Mouse (Mus musculus): ENCODE measurements around the gene Sugct.
"Not testable (repeated sequence)": the region's sequence is repeated elsewhere in the genome, so short reads cannot be mapped to it uniquely, and the experiment has no call there.

The Sugct gene

DNA sequence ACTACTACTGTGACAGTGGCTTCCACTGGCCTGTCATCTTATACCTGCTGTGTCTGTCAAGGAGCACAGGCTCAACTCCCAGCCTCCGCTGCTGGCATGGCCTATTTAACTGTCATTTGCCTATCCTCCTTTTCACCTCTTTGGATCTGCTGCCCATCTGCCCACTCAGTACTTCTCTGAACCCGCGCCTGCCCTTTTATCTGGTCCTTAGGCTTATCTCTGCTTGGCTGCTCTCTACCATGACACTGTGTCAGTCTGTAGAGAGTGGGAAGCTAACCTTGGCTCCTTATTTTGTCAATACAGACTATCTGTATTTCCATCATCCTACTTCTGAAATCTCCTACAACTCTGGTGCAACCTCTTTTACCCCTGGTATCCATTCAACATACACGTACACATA is 793.9 kb downstream of the Sugct start:
- no peak for DNase-seq (ENCODE audit: low spot score)

DNA sequence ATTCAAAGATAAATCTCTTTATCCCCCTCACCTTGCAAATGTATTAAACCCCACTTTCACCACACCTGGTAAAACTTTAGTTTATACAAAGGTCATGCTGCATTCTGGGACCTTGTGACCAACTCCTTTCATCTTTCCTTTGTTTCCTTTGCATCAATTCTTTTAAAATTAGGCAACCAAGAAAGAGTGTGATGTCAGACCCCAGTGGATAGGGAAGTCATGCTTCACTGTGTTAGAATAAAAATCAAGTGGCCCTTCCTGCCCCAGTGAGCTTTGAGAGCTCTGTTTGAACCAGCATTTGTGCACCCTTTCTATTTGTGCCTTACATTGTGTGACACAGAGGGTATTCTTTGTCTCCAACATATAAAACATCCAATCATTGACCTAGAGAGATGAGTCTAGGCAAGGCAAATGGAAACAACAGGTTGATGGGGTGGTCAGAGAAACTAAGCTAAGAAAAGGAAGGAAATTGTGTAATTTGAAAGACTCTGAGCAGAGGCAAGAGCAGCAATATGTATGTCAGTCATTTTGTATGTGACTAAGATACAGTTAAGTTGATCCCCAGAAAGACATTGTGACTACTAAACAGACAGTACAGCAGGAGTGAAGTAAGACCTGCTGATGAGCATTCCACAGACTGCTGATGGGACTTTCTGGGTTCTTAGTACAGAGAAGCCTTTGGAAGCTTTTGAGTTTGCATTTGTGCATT is 797.1 kb downstream of the Sugct start:
- no peak for DNase-seq (ENCODE audit: low spot score)

DNA sequence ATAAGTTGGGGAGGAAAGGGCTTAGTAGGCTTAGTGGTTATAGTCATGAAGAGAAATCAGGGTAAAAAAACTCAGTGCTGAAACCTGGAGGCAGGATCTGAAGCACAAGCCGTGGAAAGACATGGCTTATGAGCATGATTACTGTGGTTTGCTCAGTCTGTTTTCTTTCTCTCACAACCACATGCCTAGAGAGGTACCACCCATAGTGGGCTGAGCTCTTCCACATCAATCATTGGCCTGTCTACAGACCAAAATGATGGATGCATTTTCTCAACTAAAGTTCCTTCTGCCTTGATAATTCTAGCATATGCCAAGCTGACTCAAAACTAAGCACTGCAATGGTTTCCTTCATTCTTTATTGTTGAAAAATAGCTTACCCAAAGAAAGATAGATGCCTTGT is 817.3 kb downstream of the Sugct start:
- DNase-seq (ENCODE audit: low spot score), result no peak

DNA sequence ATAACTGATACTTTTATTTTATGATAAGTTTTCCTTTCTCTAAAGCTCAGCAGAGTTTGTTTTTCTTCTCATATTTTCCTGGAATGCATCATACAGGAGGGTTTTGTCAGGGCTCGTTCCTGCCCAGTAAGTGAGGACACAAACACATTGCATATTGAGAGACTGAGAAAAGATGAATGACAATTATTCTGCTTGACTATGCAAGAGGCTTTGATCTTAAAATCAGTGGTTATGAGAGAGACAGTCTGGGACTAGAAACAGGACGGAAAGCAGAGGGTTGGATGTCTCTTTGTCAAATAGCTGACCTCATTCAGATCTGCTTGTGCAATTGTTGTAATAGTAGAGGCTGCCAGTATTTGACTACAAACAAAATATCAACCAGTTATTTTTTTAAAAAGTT is 835.4 kb downstream of the Sugct start:
- no peak for DNase-seq (ENCODE audit: low spot score)

DNA sequence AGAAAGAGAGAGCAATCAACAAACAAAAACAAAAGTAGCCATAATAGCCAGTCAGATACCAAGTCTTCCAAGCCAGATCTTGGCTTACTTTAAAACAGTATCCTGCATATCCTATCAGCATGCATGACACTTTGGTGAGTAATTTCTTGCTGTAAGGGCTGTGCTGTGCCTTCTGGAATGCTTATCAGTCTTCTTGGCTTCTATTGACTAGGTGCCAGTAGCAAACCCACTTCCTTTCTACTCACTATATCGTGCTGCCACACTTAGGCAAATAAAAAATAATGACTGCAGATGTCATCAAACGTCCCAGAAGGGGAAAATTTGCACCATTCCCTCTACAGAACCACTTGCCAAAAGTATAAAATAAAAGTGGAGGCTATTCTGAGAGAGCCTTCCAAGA is 848.1 kb downstream of the Sugct start:
- no peak for DNase-seq (ENCODE audit: low spot score)

DNA sequence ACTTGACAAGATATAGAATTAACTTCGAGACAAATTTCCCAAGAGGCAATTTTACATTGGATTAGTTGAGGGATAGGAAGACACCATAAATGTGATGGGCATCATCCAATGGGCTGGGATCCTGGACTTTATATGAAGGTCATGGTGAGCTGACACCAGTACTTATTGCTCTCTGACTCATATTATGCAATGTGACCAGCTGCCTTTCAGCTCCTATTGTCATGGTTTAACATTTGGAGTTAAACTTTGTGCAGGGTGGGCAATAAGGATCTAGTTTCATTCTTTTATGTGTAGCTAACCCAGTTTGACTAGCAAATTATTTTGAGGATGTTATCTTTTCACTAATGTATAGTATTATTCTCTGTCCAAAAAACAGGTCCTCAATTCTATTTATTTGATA is 854.4 kb downstream of the Sugct start:
- DNase-seq (ENCODE audit: low spot score), result no peak

DNA sequence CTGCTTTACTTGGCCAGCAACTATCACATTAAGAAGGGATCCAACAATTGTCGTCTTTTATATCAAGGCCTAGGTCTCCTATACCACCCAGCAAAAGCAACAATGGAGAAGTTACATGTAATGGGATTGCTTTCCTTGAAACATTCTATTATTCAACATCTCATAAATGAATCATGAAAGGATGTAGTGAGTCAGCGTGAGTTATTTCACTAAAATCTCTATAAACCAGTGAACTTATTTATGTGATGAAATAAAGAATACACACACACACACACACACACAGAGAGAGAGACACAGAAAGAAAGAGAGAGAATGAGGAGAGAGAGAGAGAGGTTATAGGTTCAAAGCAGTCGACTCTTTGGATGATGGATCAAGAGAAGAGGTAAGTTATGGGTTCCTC is 856.9 kb downstream of the Sugct start:
- no peak for DNase-seq (ENCODE audit: low spot score)

DNA sequence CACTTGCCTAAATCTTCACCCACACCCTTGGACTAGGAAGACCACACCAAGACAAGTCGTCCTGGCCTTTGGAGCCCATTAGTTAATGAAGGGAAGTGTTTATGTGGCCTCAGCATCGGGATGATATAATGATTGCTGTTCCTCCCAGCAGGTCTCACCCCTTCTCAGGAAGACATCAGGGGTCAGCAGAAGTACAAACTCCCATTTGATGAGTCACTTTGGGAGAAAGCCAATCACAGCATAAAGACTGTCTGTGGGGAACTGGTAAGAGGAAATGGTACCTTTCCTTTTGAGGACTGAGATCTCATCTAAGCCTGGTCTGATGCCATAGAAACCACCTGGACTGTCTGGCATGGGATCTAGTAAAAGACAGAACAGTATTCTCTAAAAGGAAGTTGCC is 860.2 kb downstream of the Sugct start:
- DNase-seq (ENCODE audit: low spot score), result no peak

DNA sequence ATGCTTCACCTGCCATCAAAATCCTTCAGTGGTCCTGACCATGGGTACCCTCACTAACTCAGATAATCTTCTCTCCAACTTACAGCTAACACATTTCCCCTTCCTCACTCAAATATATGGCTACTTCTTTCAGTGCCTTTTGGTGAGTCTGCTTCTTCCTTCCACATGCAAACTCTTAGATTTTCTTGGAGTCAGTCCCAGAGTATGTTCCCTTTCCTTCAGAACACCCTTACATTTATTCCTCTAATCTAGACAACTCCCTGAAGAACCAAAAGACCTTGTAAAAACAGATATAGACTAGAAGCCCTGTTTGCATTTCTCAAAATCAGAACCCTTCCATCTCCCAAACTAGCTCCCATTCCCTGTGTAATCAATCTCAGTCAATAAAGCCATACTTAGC is 862.3 kb downstream of the Sugct start:
- no peak for DNase-seq (ENCODE audit: low spot score)

DNA sequence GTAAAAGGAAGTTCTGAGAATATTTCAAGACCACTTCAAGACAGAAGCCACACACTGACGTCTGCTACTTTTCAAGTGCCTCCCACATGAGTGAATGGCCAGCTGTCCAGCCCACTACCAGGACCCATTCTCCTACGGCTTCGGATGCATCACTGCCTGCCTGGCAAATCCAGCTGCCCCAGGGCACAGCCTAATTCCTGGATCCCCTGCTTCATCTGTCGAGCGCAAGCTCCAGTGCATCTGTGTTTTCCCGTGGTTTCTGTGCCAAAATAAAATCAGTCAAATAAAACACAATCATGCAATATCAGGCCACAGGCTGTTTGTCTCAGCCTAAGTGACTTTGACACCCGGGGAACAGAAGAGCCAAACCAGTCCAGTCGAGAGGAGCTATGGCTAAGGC is 863.5 kb downstream of the Sugct start:
- DNase-seq (ENCODE audit: low spot score), result no peak

DNA sequence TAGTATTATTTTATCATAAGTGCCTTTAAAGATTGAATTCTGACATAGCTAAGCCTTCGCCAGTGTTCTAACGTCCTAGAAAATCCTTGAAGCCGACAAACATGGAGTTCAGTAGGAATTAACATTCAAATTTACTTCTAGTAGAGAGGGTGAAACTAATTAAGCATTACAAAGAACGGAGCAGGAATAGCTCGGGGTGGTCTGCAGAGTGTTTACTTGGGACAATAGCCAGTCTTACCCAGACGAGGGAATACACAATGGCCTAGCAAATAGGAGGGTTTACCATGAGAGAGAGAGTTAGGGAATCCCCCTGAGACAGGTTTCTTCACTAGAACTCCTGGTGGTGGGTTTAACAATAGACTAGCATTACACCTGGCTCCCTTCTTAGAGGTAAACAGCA is 865.1 kb downstream of the Sugct start:
- not testable (repeated sequence) for DNase-seq (ENCODE audit: low spot score)

DNA sequence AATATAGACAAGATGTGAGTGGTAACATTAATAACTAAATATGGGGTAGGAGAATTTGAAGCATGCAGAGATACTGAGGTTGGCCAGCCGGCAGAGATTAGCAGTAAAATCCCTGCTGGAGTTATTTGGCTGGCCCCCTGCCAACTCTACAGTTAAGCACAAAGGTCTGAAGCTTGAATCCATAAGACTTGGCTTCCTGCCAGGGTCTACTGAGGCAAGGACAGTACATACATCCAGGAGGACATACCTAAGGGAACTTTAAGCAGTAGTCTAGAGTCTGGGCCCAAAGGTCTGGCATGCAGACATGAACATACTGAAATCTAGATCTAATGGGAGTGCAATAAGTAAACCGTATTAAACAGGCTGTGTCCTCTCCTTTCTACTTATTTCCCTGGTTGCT is 865.8 kb downstream of the Sugct start:
- DNase-seq (ENCODE audit: low spot score), result no peak

DNA sequence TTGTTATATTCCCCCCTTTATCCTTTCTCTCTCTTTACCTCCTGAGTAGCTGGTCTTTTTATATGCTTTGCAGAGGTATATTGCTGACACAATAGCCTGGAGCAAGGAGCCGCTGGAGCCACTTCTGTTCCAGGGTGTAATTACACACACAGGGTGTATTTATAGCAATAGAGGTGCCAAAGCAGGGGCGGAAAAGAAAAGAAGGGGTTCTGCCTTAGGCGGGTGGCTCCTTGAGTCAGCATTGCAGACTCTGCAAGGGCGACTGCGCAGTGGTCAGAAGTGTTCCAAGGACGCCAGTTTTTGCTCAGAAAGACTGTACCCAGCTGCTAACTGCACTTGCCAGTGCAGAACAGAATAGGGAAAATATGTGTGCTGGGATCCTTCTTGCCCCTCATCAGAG is 869.7 kb downstream of the Sugct start:
- DNase-seq (ENCODE audit: low spot score), result no peak

DNA sequence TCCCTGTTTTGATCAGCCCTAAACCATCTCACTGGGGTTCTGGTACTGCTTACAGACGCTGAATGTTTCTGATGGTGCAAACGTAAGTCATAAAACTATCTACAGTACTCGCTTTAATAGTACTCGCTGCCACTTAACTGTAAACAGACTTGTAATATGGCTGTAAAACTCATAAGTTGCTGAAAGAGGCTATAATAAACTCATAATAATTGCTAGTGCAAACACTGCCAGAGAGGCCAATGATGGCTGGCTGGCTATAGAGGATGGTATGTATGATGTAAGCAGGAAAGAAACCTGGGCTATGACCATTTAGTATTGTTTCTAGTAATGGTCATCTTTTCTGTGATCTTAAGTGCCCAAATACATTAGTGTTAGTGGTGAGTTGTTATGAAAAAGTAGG is 873.6 kb downstream of the Sugct start:
- DNase-seq (ENCODE audit: low spot score), result no peak

DNA sequence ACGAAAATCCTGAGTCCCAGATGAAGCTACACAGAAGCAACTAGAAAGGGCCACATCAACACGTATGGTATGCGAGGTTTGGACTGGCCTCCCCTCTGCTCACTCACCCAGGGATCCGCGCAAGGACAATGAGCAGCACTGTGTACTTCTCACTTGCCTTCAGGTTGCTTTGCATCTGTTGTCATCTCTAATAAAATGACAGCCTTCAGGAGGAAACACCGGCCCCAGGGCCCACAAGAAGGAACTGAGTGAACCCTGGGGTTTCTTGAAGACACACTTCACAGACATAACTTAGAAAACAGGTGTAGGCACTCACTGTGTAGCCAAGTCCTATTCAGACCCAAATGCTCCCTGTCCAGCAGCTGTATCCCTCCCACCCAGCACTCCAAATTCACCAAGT is 877.9 kb downstream of the Sugct start:
- no peak for DNase-seq (ENCODE audit: low spot score)

DNA sequence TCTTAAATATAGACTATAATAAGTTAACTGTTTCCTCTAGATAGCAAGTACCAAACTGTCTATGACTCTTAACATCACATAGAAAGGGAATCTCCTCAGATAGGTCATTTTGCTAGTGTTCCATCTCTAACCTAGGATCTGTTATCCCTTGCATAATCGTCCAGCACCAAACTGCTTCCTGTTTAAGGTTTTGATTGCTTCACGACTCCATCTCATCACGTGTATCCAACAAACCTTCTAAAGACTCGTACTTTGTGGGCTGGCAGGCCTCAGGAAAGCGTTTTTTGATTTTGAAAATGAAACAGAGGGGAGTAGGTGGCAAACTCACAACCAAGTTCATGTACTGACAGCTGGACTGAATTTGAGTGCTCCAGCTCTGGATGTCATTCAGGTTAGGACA is 878.6 kb downstream of the Sugct start:
- DNase-seq (ENCODE audit: low spot score), result no peak

DNA sequence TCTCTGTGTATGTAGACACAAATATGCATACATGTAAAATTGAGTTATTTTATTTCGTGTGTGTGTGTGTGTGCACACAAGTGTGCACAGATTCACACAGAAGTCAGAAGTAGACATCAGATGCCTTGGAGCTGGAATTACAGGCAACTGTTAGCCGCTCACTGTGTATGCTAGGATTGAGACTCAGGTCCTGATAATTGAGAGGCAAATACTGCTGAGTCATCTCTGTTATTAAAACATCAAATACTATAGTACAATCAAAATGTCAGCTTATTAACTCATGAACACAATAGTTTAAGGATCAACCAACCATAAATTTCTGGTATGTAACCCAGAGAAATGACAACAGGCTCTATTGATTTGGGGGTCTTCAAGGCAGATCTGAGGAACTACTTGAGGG is 883.1 kb downstream of the Sugct start:
- no peak for DNase-seq (ENCODE audit: low spot score)

Data from layer of hippocampus, adult 9-10 months (tissue).